Mouse (Mus musculus) thymus, adult 2 months (tissue): Measurements from ENCODE around the gene Prrt1. TPM values are rescaled to one million over a fixed set of nuclear protein-coding genes. Genes with fewer than 3 reads are reported as not detected.

Experiments used
- DNase-seq: peaks from one replicate; pipeline ENCODE4 v3.0.0; 2021
- H3K27ac ChIP-seq: fragments of 200-500 bp; 2 replicates; pipeline ENCODE4 v1.5.1; 2012; ENCODE audit warnings: low read length, control low read depth; ENCODE audit not compliant: control insufficient read depth, insufficient read depth
- H3K27me3 ChIP-seq: fragments of 200-500 bp; 2 replicates; pipeline ENCODE4 v1.6.1; 2012; ENCODE audit warnings: mild to moderate bottlenecking, low read length, moderate library complexity, mixed read lengths; ENCODE audit not compliant: control insufficient read depth, insufficient read depth
- H3K36me3 ChIP-seq: fragments of 200-500 bp; 2 replicates; pipeline ENCODE4 v1.6.1; 2012; ENCODE audit warnings: mild to moderate bottlenecking, low read length, moderate library complexity; ENCODE audit not compliant: control insufficient read depth, insufficient read depth
- H3K4me1 ChIP-seq: fragments of 200-500 bp; replicated peaks from 2 replicates; pipeline ENCODE4 v1.6.1; 2012; ENCODE audit warnings: low read length; ENCODE audit not compliant: control insufficient read depth, insufficient read depth
- H3K4me3 ChIP-seq: fragments of 200-500 bp; 2 replicates; pipeline ENCODE4 v1.5.1; 2012; ENCODE audit warnings: mild to moderate bottlenecking, low read length, control low read depth, moderate library complexity; ENCODE audit not compliant: control insufficient read depth, insufficient read depth
- CTCF ChIP-seq: fragments of 200-500 bp; IDR thresholded peaks from 2 replicates; pipeline ENCODE4 v1.5.1; 2012; ENCODE audit warnings: mild to moderate bottlenecking, control low read depth, low read length, moderate library complexity, borderline replicate concordance; ENCODE audit not compliant: control insufficient read depth, poor library complexity, insufficient read depth; ENCODE audit errors: extremely low read depth
- POLR2A ChIP-seq: fragments of 200-500 bp; IDR thresholded peaks from 2 replicates; pipeline ENCODE4 v1.6.1; 2012; ENCODE audit warnings: mild to moderate bottlenecking, low read length, control low read depth, moderate library complexity; ENCODE audit not compliant: control insufficient read depth, poor library complexity, insufficient read depth; ENCODE audit errors: extremely low read depth
- WGBS: fragments of 180-500 bp; shearing (Covaris S2); methylation state at CpG from one replicate; pipeline ENCODE4 v1.1.7; 2018; 5-methylcytosine and 5-hydroxymethylcytosine counted together
- polyA plus RNA-seq: library from polyadenylated mRNA; depleted of rRNA; stranded (reverse); fragments of >200 nt; gene quantifications from 2 replicates; pipeline ENCODE4 v1.2.3, GENCODE M21; 2012; rRNA removed

The Prrt1 gene
- polyA plus RNA-seq, 1 experiment, result 361 TPM

- no peak for DNase-seq
- no peak overlapping the region for H3K4me3 ChIP-seq
- H3K4me1 ChIP-seq, result no peaks in the 10 kb centered on the region
- H3K36me3 ChIP-seq, result no peaks in the 10 kb centered on the region
- no peak for TF ChIP-seq POLR2A
- no peak for TF ChIP-seq CTCF
- peaks cover 6% of the 10 kb centered on the region; the same call in 1 of the 2 replicates for H3K27me3 ChIP-seq
- 84% methylated on average over 6 of the region's 6 CpGs for WGBS
- H3K27ac ChIP-seq, result no peak overlapping the region
Measured at GRCm38 (mm10) chr17:34676093-34676460, 46.7 kb downstream of the Prrt1 start.

- H3K4me1 ChIP-seq, result no peaks in the 10 kb centered on the region
Measured at GRCm38 (mm10) chr17:34676671-34677070, 47.3 kb downstream of the Prrt1 start.

GRCm38 (mm10) chr17:34680191-34680590, 50.9 kb downstream of the Prrt1 start:
- Histone ChIP-seq H3K36me3 (no peaks in the 10 kb centered on the region), H3K4me3 (no peak overlapping the region), H3K27me3 (peaks cover 4% of the 10 kb centered on the region; the same call in 1 of the 2 replicates), H3K27ac (no peak overlapping the region), H3K4me1 (no peaks in the 10 kb centered on the region)
- TF ChIP-seq POLR2A (no peak), CTCF (no peak)
- no peak for DNase-seq
- WGBS, result 83% methylated on average over 26 of the region's 26 CpGs

More at GRCm38 (mm10) chr17:34676671-34677070, 47.3 kb downstream of the Prrt1 start:
- 83% methylated on average over 12 of the region's 12 CpGs for WGBS
- DNase-seq, result no peak
- H3K27me3 ChIP-seq, result peaks cover 7% of the 10 kb centered on the region; the same call in 1 of the 2 replicates
- TF ChIP-seq CTCF (no peak), POLR2A (no peak)
- no peak overlapping the region for H3K4me3 ChIP-seq
- no peak overlapping the region for H3K27ac ChIP-seq
- no peaks in the 10 kb centered on the region for H3K36me3 ChIP-seq

- WGBS, result 55% methylated on average over 4 of the region's 4 CpGs
Measured at GRCm38 (mm10) chr17:34680621-34681020, 51.3 kb downstream of the Prrt1 start.

GRCm38 (mm10) chr17:34681132-34681571, 51.8 kb downstream of the Prrt1 start:
- WGBS, result 2% methylated on average over 17 of the region's 17 CpGs
- Histone ChIP-seq H3K27ac (no peak overlapping the region), H3K36me3 (no peaks in the 10 kb centered on the region), H3K27me3 (peaks cover 4% of the 10 kb centered on the region; the same call in 1 of the 2 replicates), H3K4me3 (no peak overlapping the region), H3K4me1 (no peaks in the 10 kb centered on the region)
- TF ChIP-seq POLR2A (no peak), CTCF (no peak)
- no peak for DNase-seq

More at GRCm38 (mm10) chr17:34680621-34681020, 51.3 kb downstream of the Prrt1 start:
- H3K27me3 ChIP-seq, result peaks cover 4% of the 10 kb centered on the region; the same call in 1 of the 2 replicates
- TF ChIP-seq POLR2A, result no peak
- no peak for TF ChIP-seq CTCF
- H3K36me3 ChIP-seq, result no peaks in the 10 kb centered on the region
- no peaks in the 10 kb centered on the region for H3K4me1 ChIP-seq
- H3K4me3 ChIP-seq, result no peak overlapping the region
- H3K27ac ChIP-seq, result no peak overlapping the region
- DNase-seq, result no peak

- Histone ChIP-seq H3K27ac (no peak overlapping the region), H3K4me1 (no peaks in the 10 kb centered on the region), H3K27me3 (peaks cover 4% of the 10 kb centered on the region; the same call in 1 of the 2 replicates), H3K36me3 (no peaks in the 10 kb centered on the region), H3K4me3 (no peak overlapping the region)
- no peak for DNase-seq
- WGBS, result 77% methylated on average over 11 of the region's 11 CpGs
- TF ChIP-seq CTCF (no peak), POLR2A (no peak)
Measured at GRCm38 (mm10) chr17:34681881-34682536, 52.7 kb downstream of the Prrt1 start.

Other genes with a start within 250 kb of the Prrt1 start
- 1.2 and 1.4 TPM in 2 replicates for gene BC051142, start 230.7 kb upstream of the Prrt1 start, polyA plus RNA-seq
- gene Btnl4, start 152.2 kb upstream of the Prrt1 start, polyA plus RNA-seq, result 0.63 and 1.2 TPM in 2 replicates
- gene Btnl6, start 112.2 kb upstream of the Prrt1 start, polyA plus RNA-seq, result 0.53 and 0.68 TPM in 2 replicates
- gene Notch4, start 65.3 kb upstream of the Prrt1 start, polyA plus RNA-seq, result 6.1 and 8.6 TPM in 2 replicates
- 208 and 222 TPM in 2 replicates for gene Gpsm3, start 39.7 kb upstream of the Prrt1 start, polyA plus RNA-seq
- 144 and 146 TPM in 2 replicates for gene Pbx2, start 38.3 kb upstream of the Prrt1 start, polyA plus RNA-seq
- gene Ager, start 31.7 kb upstream of the Prrt1 start, polyA plus RNA-seq, result 13.4 and 18.8 TPM in 2 replicates
- 140 and 175 TPM in 2 replicates for gene Rnf5, start 25.8 kb upstream of the Prrt1 start, polyA plus RNA-seq
- 316 and 350 TPM in 2 replicates for gene Agpat1, start 25.3 kb upstream of the Prrt1 start, polyA plus RNA-seq
- 13.0 and 16.0 TPM in 2 replicates for gene Egfl8, start 13.6 kb upstream of the Prrt1 start, polyA plus RNA-seq
- gene Ppt2, start 1.0 kb upstream of the Prrt1 start, polyA plus RNA-seq, result 116 and 120 TPM in 2 replicates
- gene Fkbpl, start 15.2 kb downstream of the Prrt1 start, polyA plus RNA-seq, result 3.4 and 5.8 TPM in 2 replicates
- gene Atf6b, start 17.6 kb downstream of the Prrt1 start, polyA plus RNA-seq, result 160 and 169 TPM in 2 replicates
- 4.5 and 5.7 TPM in 2 replicates for gene Tnxb, start 41.0 kb downstream of the Prrt1 start, polyA plus RNA-seq
- gene C4b, start 114.3 kb downstream of the Prrt1 start, polyA plus RNA-seq, result 11.8 and 15.2 TPM in 2 replicates
- gene Cyp21a1, start 175.0 kb downstream of the Prrt1 start, polyA plus RNA-seq, result 0.09 and 0.16 TPM in 2 replicates
- gene Stk19, start 207.4 kb downstream of the Prrt1 start, polyA plus RNA-seq, result 62.2 and 80.8 TPM in 2 replicates
- 95.7 and 115 TPM in 2 replicates for gene Dxo, start 207.5 kb downstream of the Prrt1 start, polyA plus RNA-seq
- gene Skiv2l, start 220.7 kb downstream of the Prrt1 start, polyA plus RNA-seq, result 209 TPM in 2 replicates
- gene Nelfe, start 220.9 kb downstream of the Prrt1 start, polyA plus RNA-seq, result 26.1 and 33.4 TPM in 2 replicates
- 12.3 and 14.9 TPM in 2 replicates for gene Cfb, start 233.0 kb downstream of the Prrt1 start, polyA plus RNA-seq
- 15.0 and 16.3 TPM in 2 replicates for gene Zbtb12, start 249.9 kb downstream of the Prrt1 start, polyA plus RNA-seq